Mouse (Mus musculus) layer of hippocampus, postnatal 14 days (tissue): ENCODE measurements around the gene Cadm2. TPM values are rescaled to one million over a fixed set of nuclear protein-coding genes. Genes with fewer than 3 reads are reported as not detected.

Source experiments
- DNase-seq, 2 experiments: peaks; one replicate each; pipeline ENCODE4 v3.0.0; 2021 to 2022; ENCODE audit warnings: low spot score in 2 of 2, mixed read lengths in 1 of 2
- total RNA-seq, 2 experiments: library from RNA; stranded (reverse); gene quantifications; 2 replicates each; pipeline ENCODE4 v1.2.3; 2021

Gene Cadm2
- total RNA-seq, 2 experiments from 2014 or later, result 252 to 256 TPM

- peak in 1 of 2 experiments; percentile 42 for DNase-seq
These were observed 851.9 kb downstream of the Cadm2 start for GRCm38 (mm10) chr16:66768684-66769389.

- DNase-seq, result no peak
These were observed 858.9 kb downstream of the Cadm2 start for GRCm38 (mm10) chr16:66761546-66762473.

GRCm38 (mm10) chr16:66748533-66748932, 872.2 kb downstream of the Cadm2 start:
- no peak for DNase-seq

DNA sequence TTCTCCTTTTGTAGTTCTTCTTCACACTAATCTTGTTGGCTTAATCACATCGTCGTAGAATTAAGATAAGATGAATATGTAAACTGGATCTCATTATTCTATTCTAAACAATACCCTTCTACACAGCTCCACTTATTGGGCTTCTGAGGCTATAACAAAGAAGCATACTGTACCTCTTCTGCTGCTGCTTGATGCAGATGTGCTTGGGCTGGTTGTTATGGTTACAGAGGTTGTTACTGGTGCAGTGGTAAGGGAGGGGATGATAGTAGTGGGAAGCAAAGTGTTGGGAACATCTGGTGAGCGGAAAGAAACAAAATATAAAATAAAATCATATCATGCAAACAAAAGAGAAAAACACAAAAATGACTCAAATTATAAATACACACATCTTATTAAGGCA, 889.5 kb downstream of the Cadm2 start:
- no peak for DNase-seq

- DNase-seq, result no peak
These were observed 914.2 kb downstream of the Cadm2 start for GRCm38 (mm10) chr16:66706476-66706875.

- DNase-seq, result no peak
These were observed 925.9 kb downstream of the Cadm2 start for GRCm38 (mm10) chr16:66694783-66695182.

GRCm38 (mm10) chr16:66677241-66677640, 943.5 kb downstream of the Cadm2 start:
- no peak for DNase-seq

DNA sequence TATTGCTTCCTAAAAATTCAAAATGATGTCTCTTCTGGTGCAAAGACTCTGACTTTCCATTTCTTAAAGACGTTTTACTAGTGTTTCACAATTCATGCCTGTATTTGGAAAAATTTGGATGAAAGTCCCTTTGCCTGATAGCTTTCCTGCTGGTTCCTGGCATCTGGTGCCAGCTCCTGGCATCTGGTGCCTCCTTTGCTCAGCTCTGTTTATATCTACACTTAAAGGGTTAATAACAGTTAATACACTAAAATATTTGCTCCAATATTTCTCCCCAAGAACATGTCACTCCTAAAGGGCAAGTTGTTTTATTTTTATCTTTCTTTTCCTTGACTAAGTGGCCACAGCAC, 969.7 kb downstream of the Cadm2 start:
- no peak for DNase-seq

GRCm38 (mm10) chr16:66650348-66651012, 970.2 kb downstream of the Cadm2 start:
- DNase-seq, result peak; percentile 69 to 76

- no peak for DNase-seq
These were observed 972.9 kb downstream of the Cadm2 start for GRCm38 (mm10) chr16:66647798-66648197.

- DNase-seq, result no peak
These were observed 977.1 kb downstream of the Cadm2 start for GRCm38 (mm10) chr16:66643606-66644005.

- DNase-seq, result no peak
These were observed 993.2 kb downstream of the Cadm2 start for GRCm38 (mm10) chr16:66627527-66627926.

- DNase-seq, result no peak
These were observed 998.3 kb downstream of the Cadm2 start for GRCm38 (mm10) chr16:66622423-66622822.

DNA sequence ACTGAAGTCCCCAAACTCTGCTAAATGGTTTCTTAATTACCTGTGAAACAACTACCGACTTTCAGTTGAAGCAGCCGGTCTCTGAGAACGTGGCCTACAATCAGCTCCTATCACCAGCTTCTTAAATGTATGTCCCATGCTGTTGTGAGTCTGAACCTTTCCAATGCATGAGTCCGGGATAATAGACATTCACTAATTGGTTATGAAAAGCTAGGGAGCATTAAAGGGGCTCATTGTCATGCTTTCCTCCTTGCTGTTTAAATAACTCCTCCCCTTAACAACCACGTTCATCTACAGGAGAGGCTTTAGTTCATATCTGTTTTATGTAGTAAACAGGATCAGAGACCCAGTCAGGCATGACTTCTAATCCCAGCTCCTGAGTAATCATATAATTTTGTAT, 1008.1 kb downstream of the Cadm2 start:
- DNase-seq, result no peak
